Mouse (Mus musculus): Measurements from ENCODE around the gene Lcn2. TPM values are rescaled to one million over a fixed set of nuclear protein-coding genes. Genes with fewer than 3 reads are reported as not detected.

Lcn2 gene
- 43.5 and 50.3 TPM in 2 replicates for polyA plus RNA-seq (2015; fragmentation: Nextera tagmentation; extraction: Ambion mirVana)

DNA sequence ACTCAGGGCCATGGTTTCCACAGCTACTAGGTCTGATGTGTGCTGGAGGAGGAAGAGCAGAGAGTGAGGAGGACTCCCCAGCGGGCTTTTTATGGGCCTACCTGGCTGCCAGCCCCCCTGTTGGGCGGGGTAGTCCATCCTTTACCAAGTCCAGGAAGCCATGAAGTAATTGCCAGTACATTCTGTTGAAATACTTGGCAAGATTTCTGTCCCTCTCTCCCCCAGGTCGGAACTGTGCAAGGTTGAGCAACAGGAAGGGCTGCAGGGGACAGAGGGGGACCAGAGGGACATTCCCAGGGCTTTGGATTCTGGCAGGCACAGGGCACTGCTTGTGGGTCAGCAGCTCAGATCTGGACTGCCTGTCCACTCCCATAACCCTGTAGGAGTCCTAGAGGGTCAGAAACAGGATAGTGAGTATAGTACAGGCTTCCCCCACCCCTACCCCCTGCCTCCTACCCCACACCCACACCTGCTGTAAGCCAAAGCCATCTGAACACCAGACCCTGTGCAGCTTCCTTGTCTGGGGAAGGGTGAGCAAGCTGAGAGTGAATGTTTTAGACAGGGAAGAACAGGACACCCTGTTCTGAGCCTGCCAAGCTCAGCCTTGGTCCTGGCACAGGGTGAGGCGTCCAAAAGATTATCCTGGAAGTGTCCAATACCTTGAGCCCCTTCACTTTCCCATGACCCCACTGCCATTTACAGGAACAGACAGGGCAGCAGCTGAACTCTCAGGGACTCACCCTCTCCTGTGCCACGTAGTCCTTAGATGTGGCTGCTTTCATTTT lies at the start of gene Lcn2:
Gene Lcn2 (minus strand): TSS at position 547 of the 785 bp plus-strand sequence.
- DNase-seq (ENCODE audit: low spot score), result no peak
- no peak for ATAC-seq (replicated peaks; ENCODE audit: low FRiP score, low read depth)
- Histone ChIP-seq H3K36me3 (ENCODE audit: insufficient read depth, low read length) (no peaks in the 10 kb centered on the region), H3K27ac (no peak within 1 kb of the TSS), H3K4me1 (replicated peaks; ENCODE audit: insufficient read depth, low read length) (no peaks in the 10 kb centered on the region), H3K4me3 (replicated peaks; ENCODE audit: low read depth, low read length) (no peak within 1 kb of the TSS), H3K4me2 (ENCODE audit: low read length) (0 out of 2 replicates have a peak within 1 kb of the TSS, but pooled peaks have one; percentile 10), H3K27me3 (ENCODE audit: insufficient read depth, low read length) (no peaks in the 10 kb centered on the region), H3K9me3 (replicated peaks; ENCODE audit: low read length) (no peaks in the 10 kb centered on the region), H3K9ac (ENCODE audit: low read depth, low read length) (no peak within 1 kb of the TSS)
- WGBS, result 57% methylated on average over 5 of the region's 5 CpGs
- no peak for TF ChIP-seq CTCF (IDR thresholded peaks at IDR 0.05; ENCODE audit: low read depth)

DNA sequence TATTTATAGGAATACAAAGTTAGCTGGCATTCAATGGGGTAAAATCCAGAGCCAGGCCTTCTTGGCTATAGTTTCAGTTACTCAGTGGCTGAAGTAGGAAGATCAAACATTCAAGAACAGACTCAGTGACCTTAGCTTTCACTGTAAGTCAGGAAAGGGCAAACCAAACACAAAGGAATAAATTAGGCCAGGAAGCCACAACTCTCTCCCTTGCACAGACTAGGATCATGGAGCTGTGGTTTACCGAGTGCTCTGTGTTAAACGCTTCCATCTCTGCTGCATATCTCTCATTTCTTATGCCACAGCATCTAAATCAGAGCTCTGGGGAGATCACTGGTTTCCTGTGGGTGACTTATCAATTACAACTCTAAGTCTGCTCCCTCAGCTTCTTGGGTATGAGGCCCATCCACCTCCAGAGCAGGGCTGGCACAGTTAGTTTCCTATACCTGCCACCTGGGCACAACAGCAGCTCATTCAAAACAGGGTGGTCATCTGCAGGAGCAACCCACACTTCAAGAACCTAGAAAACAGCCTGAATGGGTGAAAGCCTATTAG lies 49.6 kb upstream of the Lcn2 start:
- no peak for ATAC-seq (replicated peaks; ENCODE audit: low FRiP score, low read depth)
- 75% methylated on average over 2 of the region's 2 CpGs for WGBS
- Histone ChIP-seq H3K27ac (peak overlapping the region; percentile 32), H3K27me3 (ENCODE audit: insufficient read depth, low read length) (no peaks in the 10 kb centered on the region), H3K9me3 (replicated peaks; ENCODE audit: low read length) (no peaks in the 10 kb centered on the region), H3K4me3 (replicated peaks; ENCODE audit: low read depth, low read length) (no peak overlapping the region), H3K4me1 (replicated peaks; ENCODE audit: insufficient read depth, low read length) (peaks cover 8% of the 10 kb centered on the region; the same call in 1 of the 2 replicates), H3K9ac (ENCODE audit: low read depth, low read length) (no peak overlapping the region), H3K4me2 (ENCODE audit: low read length) (no peak overlapping the region), H3K36me3 (ENCODE audit: insufficient read depth, low read length) (no peaks in the 10 kb centered on the region)
- TF ChIP-seq CTCF (IDR thresholded peaks at IDR 0.05; ENCODE audit: low read depth), result no peak
- no peak for DNase-seq (ENCODE audit: low spot score)

DNA sequence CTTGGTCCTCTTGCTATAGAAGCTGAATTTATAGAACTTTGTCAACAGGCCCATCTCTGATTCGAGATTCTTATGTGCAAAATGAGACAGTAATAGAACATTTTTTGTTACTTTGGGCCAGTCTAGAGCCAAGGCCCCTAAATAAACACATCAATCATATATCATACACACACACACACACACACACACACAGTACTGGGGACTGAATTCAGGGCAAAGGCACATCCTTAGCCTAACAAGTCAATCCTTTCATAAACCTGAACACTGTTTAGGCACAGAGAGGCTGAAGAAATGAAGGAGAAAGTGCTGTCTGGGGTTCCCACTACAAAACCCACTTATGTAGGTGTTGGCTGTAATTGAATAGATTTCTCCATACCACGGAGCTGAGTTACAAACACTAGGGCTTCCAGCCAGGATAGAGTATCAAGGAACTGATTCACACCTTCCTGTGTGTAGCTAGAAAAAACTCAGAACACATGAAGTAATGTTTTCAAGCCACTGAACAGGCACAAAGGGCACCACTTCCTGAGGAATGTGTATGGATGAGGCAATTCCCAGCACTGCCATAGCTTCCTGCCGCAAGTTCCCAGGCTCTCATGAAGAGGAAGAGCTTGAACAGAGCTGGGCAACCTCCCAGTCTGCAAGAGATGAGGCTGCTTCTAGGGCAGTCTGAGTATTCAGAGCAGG lies 48.8 kb upstream of the Lcn2 start:
- H3K9me3 ChIP-seq (replicated peaks; ENCODE audit: low read length), result no peaks in the 10 kb centered on the region
- WGBS, result 50% methylated on average over 3 of the region's 3 CpGs
- TF ChIP-seq CTCF (IDR thresholded peaks at IDR 0.05; ENCODE audit: low read depth), result no peak
- H3K4me1 ChIP-seq (replicated peaks; ENCODE audit: insufficient read depth, low read length), result peaks cover 8% of the 10 kb centered on the region; the same call in 1 of the 2 replicates
- DNase-seq (ENCODE audit: low spot score), result peak; percentile 75
- H3K4me2 ChIP-seq (ENCODE audit: low read length), result no peak overlapping the region
- H3K4me3 ChIP-seq (replicated peaks; ENCODE audit: low read depth, low read length), result no peak overlapping the region
- H3K9ac ChIP-seq (ENCODE audit: low read depth, low read length), result no peak overlapping the region
- H3K27me3 ChIP-seq (ENCODE audit: insufficient read depth, low read length), result no peaks in the 10 kb centered on the region
- ATAC-seq (replicated peaks; ENCODE audit: low FRiP score, low read depth), result 0 out of 2 replicates have a peak, but pooled peaks have one; percentile 13
- H3K27ac ChIP-seq, result peak overlapping the region; percentile 32
- H3K36me3 ChIP-seq (ENCODE audit: insufficient read depth, low read length), result no peaks in the 10 kb centered on the region

DNA sequence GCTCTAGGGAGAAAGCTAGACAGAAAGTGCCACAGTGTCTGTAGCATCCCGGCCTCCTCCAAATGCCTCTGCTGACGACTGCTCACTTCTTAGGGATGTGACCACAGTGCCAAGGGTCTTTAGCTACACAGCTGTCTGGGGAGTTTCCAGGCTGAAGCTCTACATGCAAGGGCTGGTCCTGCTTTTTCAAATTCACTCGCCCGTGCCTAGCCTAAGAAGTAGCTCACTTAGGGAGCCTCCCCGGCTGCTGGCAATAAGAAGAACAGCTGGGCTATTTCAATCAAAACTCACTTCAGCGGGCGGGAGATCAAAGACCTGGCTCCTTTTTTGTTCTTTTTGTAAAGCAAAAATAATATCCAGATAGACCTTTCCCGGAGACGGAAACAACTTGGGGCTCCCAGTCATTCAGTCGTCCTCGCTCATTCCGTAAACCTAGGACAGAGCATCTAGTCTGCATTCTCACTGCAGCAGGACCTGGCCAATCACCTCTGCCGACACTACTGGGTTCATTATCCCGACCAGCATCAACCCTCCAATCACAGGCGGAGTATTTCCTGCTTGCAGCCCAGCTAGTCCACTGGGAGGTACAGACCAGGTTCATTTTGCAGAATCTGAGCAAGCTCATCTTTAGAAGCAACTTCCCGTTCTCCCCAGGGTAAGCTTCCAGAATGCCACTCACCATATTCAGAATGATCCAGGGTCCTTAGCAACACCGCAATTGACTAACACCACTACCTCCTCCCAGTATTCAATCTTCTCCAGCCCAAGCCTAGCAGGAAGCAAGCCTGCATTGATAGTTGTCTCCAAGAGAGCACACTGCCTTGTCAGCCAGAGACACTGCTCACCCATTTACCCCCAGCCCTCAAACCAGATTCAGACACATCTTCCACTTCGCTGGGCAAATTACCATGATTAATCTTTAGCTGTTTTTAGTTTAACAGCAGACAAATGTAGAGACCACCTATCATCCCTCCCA lies 42.9 kb upstream of the Lcn2 start:
- 7% methylated on average over 18 of the region's 18 CpGs for WGBS
- ATAC-seq (replicated peaks; ENCODE audit: low FRiP score, low read depth) (peak; percentile 89), DNase-seq (ENCODE audit: low spot score) (peak; percentile 97)
- peak overlapping the region; percentile 56 for H3K4me2 ChIP-seq (ENCODE audit: low read length)
- H3K9me3 ChIP-seq (replicated peaks; ENCODE audit: low read length), result no peaks in the 10 kb centered on the region
- H3K4me1 ChIP-seq (replicated peaks; ENCODE audit: insufficient read depth, low read length), result peaks cover 33% of the 10 kb centered on the region; the same call in 1 of the 2 replicates
- H3K9ac ChIP-seq (ENCODE audit: low read depth, low read length), result peak overlapping the region; percentile 49
- TF ChIP-seq CTCF (IDR thresholded peaks at IDR 0.05; ENCODE audit: low read depth), result no peak
- H3K4me3 ChIP-seq (replicated peaks; ENCODE audit: low read depth, low read length), result peak overlapping the region; percentile 28
- H3K27me3 ChIP-seq (ENCODE audit: insufficient read depth, low read length), result no peaks in the 10 kb centered on the region
- H3K27ac ChIP-seq, result peak overlapping the region; percentile 65
- H3K36me3 ChIP-seq (ENCODE audit: insufficient read depth, low read length), result no peaks in the 10 kb centered on the region

DNA sequence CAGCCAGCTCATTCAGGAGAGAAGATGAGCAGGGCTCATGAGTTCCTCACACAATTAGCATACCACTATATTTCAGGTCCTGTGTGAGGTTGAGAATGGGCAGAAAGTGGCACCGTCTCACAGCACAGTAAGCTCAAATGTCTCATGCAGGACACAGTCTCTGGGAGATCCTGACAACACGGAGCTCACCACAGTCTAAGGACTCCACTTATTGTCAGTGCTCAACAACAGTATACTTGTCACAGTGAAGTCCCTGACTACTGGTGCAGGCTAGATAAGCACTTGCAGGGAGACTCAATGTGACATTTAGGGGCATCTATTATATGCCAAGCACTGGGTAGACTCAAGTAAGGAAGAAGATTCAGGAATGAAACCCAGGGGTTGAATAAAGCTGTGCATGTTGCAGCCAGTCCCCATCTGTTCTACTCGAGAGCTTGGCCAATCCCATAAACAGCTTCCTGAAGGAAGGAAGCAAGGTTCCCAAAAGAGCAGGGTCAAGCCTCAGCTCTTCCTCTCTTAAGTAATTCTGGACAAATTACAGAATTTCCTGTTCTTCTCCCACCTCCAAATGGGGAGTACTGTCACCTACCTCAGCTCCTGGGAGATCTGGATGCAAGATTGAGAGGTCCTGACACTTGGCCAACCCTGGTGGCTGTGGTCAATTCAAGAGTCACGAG lies 41.3 kb upstream of the Lcn2 start:
- no peak for DNase-seq (ENCODE audit: low spot score)
- H3K27ac ChIP-seq, result peak overlapping the region; percentile 60; the same call in 1 of the 2 replicates
- no peak overlapping the region for H3K4me3 ChIP-seq (replicated peaks; ENCODE audit: low read depth, low read length)
- H3K36me3 ChIP-seq (ENCODE audit: insufficient read depth, low read length), result no peaks in the 10 kb centered on the region
- peak overlapping the region; percentile 39 for H3K4me2 ChIP-seq (ENCODE audit: low read length)
- no peaks in the 10 kb centered on the region for H3K9me3 ChIP-seq (replicated peaks; ENCODE audit: low read length)
- no peak for ATAC-seq (replicated peaks; ENCODE audit: low FRiP score, low read depth)
- no peak overlapping the region for H3K9ac ChIP-seq (ENCODE audit: low read depth, low read length)
- peaks cover 45% of the 10 kb centered on the region for H3K4me1 ChIP-seq (replicated peaks; ENCODE audit: insufficient read depth, low read length)
- WGBS, result 47% methylated on average over 4 of the region's 4 CpGs
- TF ChIP-seq CTCF (IDR thresholded peaks at IDR 0.05; ENCODE audit: low read depth), result no peak
- H3K27me3 ChIP-seq (ENCODE audit: insufficient read depth, low read length), result no peaks in the 10 kb centered on the region
